Mouse (Mus musculus): ENCODE data around the gene Tyw1. TPM values are rescaled to one million over a fixed set of nuclear protein-coding genes. Genes with fewer than 3 reads are reported as not detected.

Gene Tyw1
- polyA plus RNA-seq, 1 experiment from 2014 or later, result 34.9 TPM

GRCm38 (mm10) chr5:130268976-130269375 is 13.6 kb downstream of the Tyw1 start:
- 91% methylated on average over 11 of the region's 11 CpGs for WGBS
- DNase-seq (ENCODE audit: low spot score) (no peak), ATAC-seq (ENCODE audit: insufficient read depth, low FRiP score, low TSS enrichment) (no peak)
- Histone ChIP-seq H3K9ac (ENCODE audit: low read length) (no peak overlapping the region), H3K4me1 (ENCODE audit: control insufficient read depth, insufficient read depth, low read length) (no peaks in the 10 kb centered on the region), H3K4me3 (ENCODE audit: low read depth, low read length) (no peak overlapping the region), H3K4me2 (ENCODE audit: low read depth) (no peak overlapping the region), H3K27ac (ENCODE audit: low read depth, low read length) (no peak overlapping the region), H3K36me3 (ENCODE audit: control insufficient read depth, insufficient read depth, low read length) (peaks cover 19% of the 10 kb centered on the region), H3K9me3 (ENCODE audit: control insufficient read depth, low read length) (no peaks in the 10 kb centered on the region), H3K27me3 (ENCODE audit: control insufficient read depth, insufficient read depth, low read length) (no peaks in the 10 kb centered on the region)

GRCm38 (mm10) chr5:130272344-130272743 is 16.9 kb downstream of the Tyw1 start:
- Histone ChIP-seq H3K36me3 (ENCODE audit: control insufficient read depth, insufficient read depth, low read length) (peaks cover 16% of the 10 kb centered on the region), H3K4me1 (ENCODE audit: control insufficient read depth, insufficient read depth, low read length) (no peaks in the 10 kb centered on the region)

GRCm38 (mm10) chr5:130273046-130273445 is 17.6 kb downstream of the Tyw1 start:
- no peak overlapping the region for H3K4me3 ChIP-seq (ENCODE audit: low read depth, low read length)
- peaks cover 13% of the 10 kb centered on the region for H3K36me3 ChIP-seq (ENCODE audit: control insufficient read depth, insufficient read depth, low read length)
- ATAC-seq (ENCODE audit: insufficient read depth, low FRiP score, low TSS enrichment) (no peak), DNase-seq (ENCODE audit: low spot score) (no peak)
- 92% methylated on average over 6 of the region's 6 CpGs for WGBS
- no peaks in the 10 kb centered on the region for H3K4me1 ChIP-seq (ENCODE audit: control insufficient read depth, insufficient read depth, low read length)
- H3K4me2 ChIP-seq (ENCODE audit: low read depth), result no peak overlapping the region
- H3K9ac ChIP-seq (ENCODE audit: low read length), result no peak overlapping the region
- no peaks in the 10 kb centered on the region for H3K27me3 ChIP-seq (ENCODE audit: control insufficient read depth, insufficient read depth, low read length)
- H3K9me3 ChIP-seq (ENCODE audit: control insufficient read depth, low read length), result no peaks in the 10 kb centered on the region
- H3K27ac ChIP-seq (ENCODE audit: low read depth, low read length), result no peak overlapping the region

More at GRCm38 (mm10) chr5:130272344-130272743, 16.9 kb downstream of the Tyw1 start:
- 90% methylated on average over 1 of the region's 1 CpGs for WGBS
- Histone ChIP-seq H3K27me3 (ENCODE audit: control insufficient read depth, insufficient read depth, low read length) (no peaks in the 10 kb centered on the region), H3K4me3 (ENCODE audit: low read depth, low read length) (no peak overlapping the region), H3K9me3 (ENCODE audit: control insufficient read depth, low read length) (no peaks in the 10 kb centered on the region), H3K27ac (ENCODE audit: low read depth, low read length) (no peak overlapping the region), H3K9ac (ENCODE audit: low read length) (no peak overlapping the region), H3K4me2 (ENCODE audit: low read depth) (no peak overlapping the region)
- ATAC-seq (ENCODE audit: insufficient read depth, low FRiP score, low TSS enrichment), result no peak
- no peak for DNase-seq (ENCODE audit: low spot score)

GRCm38 (mm10) chr5:130275509-130275908 is 20.1 kb downstream of the Tyw1 start:
- Histone ChIP-seq H3K9ac (ENCODE audit: low read length) (no peak overlapping the region), H3K27ac (ENCODE audit: low read depth, low read length) (no peak overlapping the region), H3K36me3 (ENCODE audit: control insufficient read depth, insufficient read depth, low read length) (peaks cover 9% of the 10 kb centered on the region), H3K4me3 (ENCODE audit: low read depth, low read length) (no peak overlapping the region), H3K9me3 (ENCODE audit: control insufficient read depth, low read length) (no peaks in the 10 kb centered on the region), H3K4me1 (ENCODE audit: control insufficient read depth, insufficient read depth, low read length) (no peaks in the 10 kb centered on the region), H3K27me3 (ENCODE audit: control insufficient read depth, insufficient read depth, low read length) (no peaks in the 10 kb centered on the region), H3K4me2 (ENCODE audit: low read depth) (no peak overlapping the region)
- DNase-seq (ENCODE audit: low spot score), result peak; percentile 29
- WGBS, result 59% methylated on average over 4 of the region's 4 CpGs
- no peak for ATAC-seq (ENCODE audit: insufficient read depth, low FRiP score, low TSS enrichment)

- H3K36me3 ChIP-seq (ENCODE audit: control insufficient read depth, insufficient read depth, low read length), result peaks cover 10% of the 10 kb centered on the region; the same call in 1 of the 2 replicates
- no peaks in the 10 kb centered on the region for H3K27me3 ChIP-seq (ENCODE audit: control insufficient read depth, insufficient read depth, low read length)
- H3K4me2 ChIP-seq (ENCODE audit: low read depth), result no peak overlapping the region
- H3K27ac ChIP-seq (ENCODE audit: low read depth, low read length), result no peak overlapping the region
- no peak overlapping the region for H3K4me3 ChIP-seq (ENCODE audit: low read depth, low read length)
- no peak overlapping the region for H3K9ac ChIP-seq (ENCODE audit: low read length)
- H3K4me1 ChIP-seq (ENCODE audit: control insufficient read depth, insufficient read depth, low read length), result no peaks in the 10 kb centered on the region
- ATAC-seq (ENCODE audit: insufficient read depth, low FRiP score, low TSS enrichment) (no peak), DNase-seq (ENCODE audit: low spot score) (no peak)
- WGBS, result 86% methylated on average over 7 of the region's 7 CpGs
- H3K9me3 ChIP-seq (ENCODE audit: control insufficient read depth, low read length), result no peaks in the 10 kb centered on the region
These were observed 22.6 kb downstream of the Tyw1 start for GRCm38 (mm10) chr5:130278011-130278472.

- DNase-seq (ENCODE audit: low spot score) (no peak), ATAC-seq (ENCODE audit: insufficient read depth, low FRiP score, low TSS enrichment) (no peak)
- no peak overlapping the region for H3K4me3 ChIP-seq (ENCODE audit: low read depth, low read length)
- H3K4me2 ChIP-seq (ENCODE audit: low read depth), result no peak overlapping the region
- 95% methylated on average over 9 of the region's 9 CpGs for whole genome bisulfite sequencing
- no peak overlapping the region for H3K9ac ChIP-seq (ENCODE audit: low read length)
- H3K27ac ChIP-seq (ENCODE audit: low read depth, low read length), result no peak overlapping the region
- peaks cover 9% of the 10 kb centered on the region; the same call in 1 of the 2 replicates for H3K36me3 ChIP-seq (ENCODE audit: control insufficient read depth, insufficient read depth, low read length)
- no peaks in the 10 kb centered on the region for H3K4me1 ChIP-seq (ENCODE audit: control insufficient read depth, insufficient read depth, low read length)
- H3K27me3 ChIP-seq (ENCODE audit: control insufficient read depth, insufficient read depth, low read length), result no peaks in the 10 kb centered on the region
- H3K9me3 ChIP-seq (ENCODE audit: control insufficient read depth, low read length), result no peaks in the 10 kb centered on the region
These were observed 27.8 kb downstream of the Tyw1 start for GRCm38 (mm10) chr5:130283079-130283732.

- peaks cover 6% of the 10 kb centered on the region for H3K36me3 ChIP-seq (ENCODE audit: control insufficient read depth, insufficient read depth, low read length)
- no peak overlapping the region for H3K4me2 ChIP-seq (ENCODE audit: low read depth)
- no peaks in the 10 kb centered on the region for H3K27me3 ChIP-seq (ENCODE audit: control insufficient read depth, insufficient read depth, low read length)
- DNase-seq (ENCODE audit: low spot score), result no peak
- no peak overlapping the region for H3K9ac ChIP-seq (ENCODE audit: low read length)
- H3K9me3 ChIP-seq (ENCODE audit: control insufficient read depth, low read length), result no peaks in the 10 kb centered on the region
- H3K27ac ChIP-seq (ENCODE audit: low read depth, low read length), result no peak overlapping the region
- no peak overlapping the region for H3K4me3 ChIP-seq (ENCODE audit: low read depth, low read length)
- 92% methylated on average over 7 of the region's 7 CpGs for WGBS
- no peaks in the 10 kb centered on the region for H3K4me1 ChIP-seq (ENCODE audit: control insufficient read depth, insufficient read depth, low read length)
- no peak for ATAC-seq (ENCODE audit: insufficient read depth, low FRiP score, low TSS enrichment)
These were observed 32.7 kb downstream of the Tyw1 start for GRCm38 (mm10) chr5:130288106-130288505.

GRCm38 (mm10) chr5:130290242-130290641 is 34.8 kb downstream of the Tyw1 start:
- H3K36me3 ChIP-seq (ENCODE audit: control insufficient read depth, insufficient read depth, low read length), result peaks cover 2% of the 10 kb centered on the region; the same call in 1 of the 2 replicates
- ATAC-seq (ENCODE audit: insufficient read depth, low FRiP score, low TSS enrichment) (no peak), DNase-seq (ENCODE audit: low spot score) (no peak)
- no peak overlapping the region for H3K27ac ChIP-seq (ENCODE audit: low read depth, low read length)
- no peak overlapping the region for H3K4me3 ChIP-seq (ENCODE audit: low read depth, low read length)
- H3K9ac ChIP-seq (ENCODE audit: low read length), result no peak overlapping the region
- 96% methylated on average over 6 of the region's 6 CpGs for WGBS
- H3K27me3 ChIP-seq (ENCODE audit: control insufficient read depth, insufficient read depth, low read length), result no peaks in the 10 kb centered on the region
- no peaks in the 10 kb centered on the region for H3K9me3 ChIP-seq (ENCODE audit: control insufficient read depth, low read length)
- no peak overlapping the region for H3K4me2 ChIP-seq (ENCODE audit: low read depth)
- no peaks in the 10 kb centered on the region for H3K4me1 ChIP-seq (ENCODE audit: control insufficient read depth, insufficient read depth, low read length)

- no peaks in the 10 kb centered on the region for H3K4me1 ChIP-seq (ENCODE audit: control insufficient read depth, insufficient read depth, low read length)
- ATAC-seq (ENCODE audit: insufficient read depth, low FRiP score, low TSS enrichment), result no peak
- no peak overlapping the region for H3K9ac ChIP-seq (ENCODE audit: low read length)
- H3K27ac ChIP-seq (ENCODE audit: low read depth, low read length), result no peak overlapping the region
- no peak for DNase-seq (ENCODE audit: low spot score)
- no peak overlapping the region for H3K4me2 ChIP-seq (ENCODE audit: low read depth)
- H3K9me3 ChIP-seq (ENCODE audit: control insufficient read depth, low read length), result no peaks in the 10 kb centered on the region
- no peaks in the 10 kb centered on the region for H3K27me3 ChIP-seq (ENCODE audit: control insufficient read depth, insufficient read depth, low read length)
- peaks cover 2% of the 10 kb centered on the region; the same call in 1 of the 2 replicates for H3K36me3 ChIP-seq (ENCODE audit: control insufficient read depth, insufficient read depth, low read length)
- WGBS, result 93% methylated on average over 12 of the region's 12 CpGs
- no peak overlapping the region for H3K4me3 ChIP-seq (ENCODE audit: low read depth, low read length)
These were observed 35.4 kb downstream of the Tyw1 start for GRCm38 (mm10) chr5:130290775-130291174.
